Mouse (Mus musculus) C2C12 (cell line): Measurements from ENCODE around the gene Plekha4. TPM values are rescaled to one million over a fixed set of nuclear protein-coding genes. Genes with fewer than 3 reads are reported as not detected.

Experiments used
- H3K27me3 ChIP-seq: one replicate; pipeline ENCODE4 v1.6.1; 2011; ENCODE audit not compliant: control insufficient read depth, insufficient read depth, insufficient read length
- H3K36me3 ChIP-seq: one replicate; pipeline ENCODE4 v1.6.1; 2011; ENCODE audit not compliant: control insufficient read depth, insufficient read depth
- H3K4me3 ChIP-seq: one replicate; pipeline ENCODE4 v1.5.1; 2011; ENCODE audit warnings: mild to moderate bottlenecking, control low read depth; ENCODE audit not compliant: poor library complexity, insufficient read depth, severe bottlenecking
- H3K79me2 ChIP-seq: one replicate; pipeline ENCODE4 v1.6.1; 2011; ENCODE audit not compliant: control insufficient read depth, insufficient read depth
- H3K79me3 ChIP-seq: one replicate; pipeline ENCODE4 v1.6.1; 2011; ENCODE audit warnings: low read depth, control low read depth
- H3ac ChIP-seq: one replicate; pipeline ENCODE3; 2011; ENCODE audit warnings: low read depth; ENCODE audit not compliant: control insufficient read depth, insufficient read length
- CEBPB ChIP-seq: IDR thresholded peaks from one replicate; pipeline ENCODE4 v1.6.1; 2011; ENCODE audit warnings: low read depth, mild to moderate bottlenecking, control low read depth, moderate library complexity
- CTCF ChIP-seq: IDR thresholded peaks from one replicate; pipeline ENCODE4 v1.5.1; 2011; ENCODE audit not compliant: control insufficient read depth, insufficient read depth, insufficient read length
- FOSL1 ChIP-seq: IDR thresholded peaks from one replicate; pipeline ENCODE4 v1.8.0; 2011; ENCODE audit warnings: mild to moderate bottlenecking, low read length; ENCODE audit not compliant: poor library complexity, insufficient read depth, severe bottlenecking
- MAX ChIP-seq: IDR thresholded peaks from one replicate; pipeline ENCODE4 v1.6.1; 2011; ENCODE audit warnings: mild to moderate bottlenecking, control low read depth
- MYOD1 ChIP-seq: IDR thresholded peaks from one replicate; pipeline ENCODE4 v1.6.1; 2011; ENCODE audit warnings: low read depth; ENCODE audit not compliant: control insufficient read depth, insufficient read length
- MYOG ChIP-seq: IDR thresholded peaks from one replicate; pipeline ENCODE4 v1.6.1; 2011; ENCODE audit not compliant: control insufficient read depth, insufficient read length; ENCODE audit errors: extremely low read depth
- USF1 ChIP-seq: IDR thresholded peaks from one replicate; pipeline ENCODE4 v1.6.1; 2011; ENCODE audit warnings: low read depth, mild to moderate bottlenecking, control low read depth, moderate library complexity
- polyA plus RNA-seq: library from polyadenylated mRNA; unstranded; fragments of >200 nt; fragmentation: generic; extraction: Trizol; gene quantifications from one replicate; pipeline ENCODE4 v1.2.1, GENCODE M21; 2012; ENCODE audit warnings: missing spikeins

The Plekha4 gene
- polyA plus RNA-seq, 1 experiment = 0.89 TPM

DNA sequence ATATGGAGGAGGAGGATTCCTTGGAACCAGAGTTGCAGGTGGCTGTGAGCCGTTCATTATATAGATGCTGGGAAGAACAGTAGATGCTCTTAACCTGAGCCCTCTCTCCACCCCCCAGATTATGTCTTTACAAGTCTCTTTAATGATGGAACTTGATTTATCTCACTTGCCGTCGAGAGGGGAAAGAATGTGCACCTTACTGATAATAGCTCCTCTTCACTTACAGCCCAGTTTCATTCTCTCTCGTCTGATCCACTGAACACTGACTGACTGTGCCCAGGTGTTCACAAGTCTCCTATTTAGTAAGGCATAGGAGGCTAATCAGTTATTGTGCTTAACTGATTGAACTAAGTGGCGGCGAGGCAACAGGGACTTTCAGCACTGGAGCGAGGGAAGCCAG is 36.6 kb upstream of the Plekha4 start:
- Histone ChIP-seq H3K36me3 (no peaks in the 10 kb centered on the region), H3K79me3 (no peaks in the 10 kb centered on the region), H3K79me2 (no peaks in the 10 kb centered on the region), H3K4me3 (no peak overlapping the region), H3K27me3 (no peaks in the 10 kb centered on the region), H3ac (no peak overlapping the region)
- no peak for TF ChIP-seq MYOG
- TF ChIP-seq CTCF = no peak
- TF ChIP-seq USF1 = no peak
- no peak for TF ChIP-seq CEBPB
- no peak for TF ChIP-seq FOSL1
- no peak for TF ChIP-seq MYOD1
- TF ChIP-seq MAX = no peak

DNA sequence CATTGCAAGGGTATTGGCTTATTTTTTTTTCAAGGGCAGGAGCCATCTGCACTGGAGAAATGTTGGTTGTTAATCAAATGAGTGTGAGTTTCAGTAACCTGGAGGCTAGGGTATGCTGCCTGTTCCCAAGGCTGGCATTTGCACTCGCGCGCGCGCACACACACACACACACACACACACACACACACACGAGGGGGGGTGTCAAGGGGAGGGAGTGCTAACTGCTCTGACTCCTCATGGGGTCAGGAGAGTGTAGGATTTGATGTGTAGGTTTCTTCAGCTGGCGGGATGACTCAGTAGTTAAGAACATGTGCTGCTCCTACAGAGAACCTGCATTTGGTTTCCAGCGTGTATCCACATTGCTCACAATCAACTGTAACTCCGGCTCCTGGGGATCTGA is 35.3 kb upstream of the Plekha4 start:
- TF ChIP-seq CEBPB = no peak
- TF ChIP-seq FOSL1 = no peak
- TF ChIP-seq CTCF = no peak
- no peak for TF ChIP-seq USF1
- no peak for TF ChIP-seq MYOG
- TF ChIP-seq MAX = no peak
- no peak for TF ChIP-seq MYOD1
- Histone ChIP-seq H3K36me3 (no peaks in the 10 kb centered on the region), H3K79me2 (no peaks in the 10 kb centered on the region), H3K79me3 (no peaks in the 10 kb centered on the region), H3K27me3 (no peaks in the 10 kb centered on the region), H3ac (no peak overlapping the region), H3K4me3 (no peak overlapping the region)

DNA sequence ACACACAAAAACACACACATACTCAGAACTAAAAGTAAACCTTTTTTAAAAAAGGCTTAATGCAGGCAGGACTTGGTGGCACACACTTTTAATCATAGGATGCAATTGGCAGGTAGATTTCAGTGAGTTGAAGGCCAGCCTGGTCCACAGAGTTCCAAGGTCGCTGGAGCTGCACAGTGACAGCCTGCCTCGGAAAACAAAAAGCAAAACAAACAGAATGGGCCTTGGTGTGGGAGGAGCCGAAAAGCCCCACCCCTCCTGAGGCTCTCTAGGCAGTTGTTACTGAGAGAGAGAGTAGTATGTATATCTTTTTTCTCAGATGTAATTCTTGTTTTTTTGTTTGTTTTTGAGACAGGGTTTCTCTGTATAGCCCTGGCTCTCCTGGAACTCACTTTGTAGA is 34.9 kb upstream of the Plekha4 start:
- Histone ChIP-seq H3K4me3 (no peak overlapping the region), H3K79me3 (no peaks in the 10 kb centered on the region), H3K79me2 (no peaks in the 10 kb centered on the region), H3K36me3 (no peaks in the 10 kb centered on the region), H3K27me3 (no peaks in the 10 kb centered on the region), H3ac (no peak overlapping the region)
- TF ChIP-seq MYOG (no peak), CTCF (no peak), USF1 (no peak), FOSL1 (no peak), MAX (no peak), MYOD1 (no peak), CEBPB (no peak)

DNA sequence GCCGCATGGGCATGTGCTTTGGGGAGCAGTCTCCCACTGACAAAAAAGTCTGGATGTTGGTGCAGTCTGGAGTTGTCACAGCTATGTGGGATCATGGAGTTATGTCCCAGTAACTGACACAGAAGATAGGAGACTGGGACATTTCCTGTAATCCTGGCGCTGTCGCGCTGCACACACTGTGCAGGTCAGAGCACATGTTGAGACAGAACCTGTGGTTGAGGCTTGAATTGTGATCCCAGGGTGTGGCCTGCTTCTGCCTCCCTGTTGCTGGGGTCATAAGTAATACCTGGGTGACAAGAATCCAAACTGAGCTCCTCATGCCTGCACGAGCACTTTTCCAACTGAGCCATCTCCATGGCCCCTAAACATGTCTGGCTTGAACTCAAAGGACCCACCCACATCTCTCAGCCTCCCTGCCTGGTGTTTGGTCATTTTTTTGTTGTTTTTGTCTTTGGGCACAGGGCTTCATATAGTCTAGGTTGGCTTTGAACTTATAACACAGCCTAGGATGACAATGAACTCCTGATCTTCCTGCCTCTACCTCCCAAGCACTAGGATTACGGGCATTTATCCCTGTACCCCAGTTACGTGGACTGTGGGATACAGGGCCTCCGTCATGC is 33.8 kb upstream of the Plekha4 start:
- no peaks in the 10 kb centered on the region for H3K27me3 ChIP-seq
- no peak for TF ChIP-seq CTCF
- TF ChIP-seq MYOG = no peak
- no peak for TF ChIP-seq FOSL1
- no peak for TF ChIP-seq USF1
- no peak for TF ChIP-seq CEBPB
- TF ChIP-seq MYOD1 = no peak
- TF ChIP-seq MAX = no peak
- no peaks in the 10 kb centered on the region for H3K79me2 ChIP-seq
- no peaks in the 10 kb centered on the region for H3K79me3 ChIP-seq
- H3ac ChIP-seq = no peak overlapping the region
- no peak overlapping the region for H3K4me3 ChIP-seq
- no peaks in the 10 kb centered on the region for H3K36me3 ChIP-seq

DNA sequence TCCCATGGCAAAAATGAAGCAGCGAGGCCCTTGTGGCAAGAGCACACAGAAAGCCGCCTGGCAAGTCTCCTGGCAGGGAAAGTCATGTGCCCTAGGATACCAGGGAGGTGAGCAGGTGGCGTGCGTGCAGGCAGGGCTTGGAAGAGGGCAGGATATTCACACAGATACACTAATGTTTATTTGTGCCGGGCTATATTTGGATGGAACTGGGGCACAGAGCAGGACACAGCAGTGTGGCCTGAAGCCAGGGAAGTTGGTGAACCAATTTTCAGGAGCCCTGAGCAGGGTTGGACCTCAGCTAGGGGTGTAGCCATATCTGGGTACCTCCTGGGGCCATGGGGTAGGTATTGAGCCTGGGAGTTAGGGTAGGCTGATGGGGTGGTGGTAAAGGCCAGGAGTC is 33.2 kb upstream of the Plekha4 start:
- Histone ChIP-seq H3K36me3 (no peaks in the 10 kb centered on the region), H3K4me3 (no peak overlapping the region), H3ac (no peak overlapping the region), H3K79me3 (no peaks in the 10 kb centered on the region), H3K79me2 (no peaks in the 10 kb centered on the region), H3K27me3 (no peaks in the 10 kb centered on the region)
- no peak for TF ChIP-seq CEBPB

DNA sequence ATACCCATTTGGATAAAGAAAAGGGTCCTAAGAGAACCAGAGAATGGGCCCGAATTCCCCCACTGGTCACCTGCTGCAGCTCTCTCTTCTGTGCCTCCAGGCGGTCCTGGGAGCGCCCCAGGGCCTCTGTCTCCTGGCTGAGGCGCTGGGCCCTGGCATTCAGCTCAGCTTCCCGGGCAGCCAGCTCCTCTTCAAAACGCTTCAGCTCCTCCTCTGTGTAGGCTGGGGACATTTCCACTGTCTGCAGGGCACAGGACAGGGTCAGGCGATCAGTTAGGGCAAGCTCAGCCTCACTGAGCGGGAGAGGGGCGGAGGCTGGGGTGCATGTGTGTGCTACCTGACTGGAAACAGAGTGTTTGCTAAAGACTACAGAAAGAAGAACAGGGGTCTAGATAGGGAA is 31.6 kb upstream of the Plekha4 start:
- no peaks in the 10 kb centered on the region for H3K36me3 ChIP-seq
- no peaks in the 10 kb centered on the region for H3K79me2 ChIP-seq

More for the DNA sequence above, 31.6 kb upstream of the Plekha4 start:
- no peak overlapping the region for H3K4me3 ChIP-seq
- H3K79me3 ChIP-seq = no peaks in the 10 kb centered on the region
- H3K27me3 ChIP-seq = no peaks in the 10 kb centered on the region
- no peak for TF ChIP-seq MYOD1
- no peak for TF ChIP-seq FOSL1
- no peak for TF ChIP-seq MYOG
- no peak for TF ChIP-seq CTCF
- no peak for TF ChIP-seq USF1
- no peak for TF ChIP-seq CEBPB
- TF ChIP-seq MAX = no peak
- no peak overlapping the region for H3ac ChIP-seq
